Mouse (Mus musculus): ENCODE results near the gene Etv3.

GRCm38 (mm10) chr3:87508205-87508901 lies 16.9 kb upstream of the Etv3 start:
- TF ChIP-seq CTCF (conservative IDR thresholded peaks at IDR 0.05 in 1 of 2, IDR thresholded peaks at IDR 0.05 in 1 of 2; ENCODE audit: low read depth in 2 of 2, low read length in 2 of 2) (peak; percentile 91 to 100), EP300 (IDR thresholded peaks at IDR 0.05; ENCODE audit: low read length) (no peak; the same call in 1 of the 2 replicates), ETS1 (conservative IDR thresholded peaks at IDR 0.05; ENCODE audit: low read depth, low read length) (no peak), ZNF384 (IDR thresholded peaks at IDR 0.05; ENCODE audit: low read depth, low read length) (peak; percentile 79), POLR2A (IDR thresholded peaks at IDR 0.05; ENCODE audit: low read depth, low read length) (peak; percentile 2; the same call in 1 of the 2 replicates), ELF1 (IDR thresholded peaks at IDR 0.05; ENCODE audit: low read depth, low read length) (no peak), CHD2 (IDR thresholded peaks at IDR 0.05; ENCODE audit: low read length) (no peak), UBTF (IDR thresholded peaks at IDR 0.05; ENCODE audit: low read depth, low read length) (no peak), JUND (conservative IDR thresholded peaks at IDR 0.05; ENCODE audit: low read depth, low read length) (no peak), JUN (IDR thresholded peaks at IDR 0.05; ENCODE audit: insufficient read depth, low read depth, low read length) (no peak), USF1 (IDR thresholded peaks at IDR 0.05; ENCODE audit: low read depth, low read length) (no peak), E2F4 (IDR thresholded peaks at IDR 0.05; ENCODE audit: insufficient replicate concordance, low read depth, low read length) (no peak)
